Mouse (Mus musculus) adrenal gland, postnatal 4 days (tissue): ENCODE data around the gene Pdia4. TPM values are rescaled to one million over a fixed set of nuclear protein-coding genes. Genes with fewer than 3 reads are reported as not detected.
"Not testable (repeated sequence)": the region's sequence is repeated elsewhere in the genome, so short reads cannot be mapped to it uniquely, and the experiment has no call there.

ENCODE experiments used
- DNase-seq, 2 experiments: peaks; one replicate each; pipeline ENCODE4 v3.0.0; 2021 to 2022; ENCODE audit warnings: low spot score in 2 of 2, mixed read lengths in 2 of 2
- microRNA-seq: library from miRNA; unstranded; fragments of <30 nt; microRNA quantifications from one replicate; pipeline ENCODE4 v1.2.0, GENCODE M21; 2021
- total RNA-seq, 2 experiments: library from RNA; stranded (reverse); gene quantifications; 2 replicates each; pipeline ENCODE4 v1.2.3; 2021

Pdia4 gene
- total RNA-seq, 2 experiments from 2014 or later, result 115 to 130 TPM

- DNase-seq, result not testable (repeated sequence)
Measured at GRCm38 (mm10) chr6:47767355-47767754, 45.9 kb downstream of the Pdia4 start.

DNA sequence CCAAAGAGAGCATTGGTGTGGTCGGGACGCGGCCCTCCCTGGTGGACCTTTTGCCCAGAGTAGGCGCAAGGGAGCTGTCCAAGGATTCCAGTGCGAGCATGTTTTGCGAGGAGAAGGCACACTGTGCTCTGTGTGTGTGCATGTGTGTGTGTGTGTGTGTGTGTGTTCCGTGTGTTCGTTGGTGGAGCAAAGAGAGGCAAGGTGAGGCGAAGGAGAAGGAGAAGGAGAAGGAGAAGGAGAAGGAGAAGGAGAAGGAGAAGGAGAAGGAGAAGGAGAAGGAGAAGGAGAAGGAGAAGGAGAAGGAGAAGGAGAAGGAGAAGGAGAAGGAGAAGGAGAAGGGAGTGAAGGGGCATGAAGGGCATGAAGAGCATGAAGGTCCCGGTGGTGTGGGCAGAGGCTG, 50.5 kb downstream of the Pdia4 start:
- DNase-seq, result not testable (repeated sequence)

- DNase-seq, result not testable (repeated sequence)
Measured at GRCm38 (mm10) chr6:47759406-47759805, 53.8 kb downstream of the Pdia4 start.

GRCm38 (mm10) chr6:47757849-47758248, 55.4 kb downstream of the Pdia4 start:
- DNase-seq, result not testable (repeated sequence)

GRCm38 (mm10) chr6:47757429-47757828, 55.8 kb downstream of the Pdia4 start:
- DNase-seq, result not testable (repeated sequence)

GRCm38 (mm10) chr6:47753144-47753543, 60.1 kb downstream of the Pdia4 start:
- not testable (repeated sequence) for DNase-seq

- peak; percentile 59 to 64 for DNase-seq
Measured at GRCm38 (mm10) chr6:47748306-47748705, 64.9 kb downstream of the Pdia4 start.

DNA sequence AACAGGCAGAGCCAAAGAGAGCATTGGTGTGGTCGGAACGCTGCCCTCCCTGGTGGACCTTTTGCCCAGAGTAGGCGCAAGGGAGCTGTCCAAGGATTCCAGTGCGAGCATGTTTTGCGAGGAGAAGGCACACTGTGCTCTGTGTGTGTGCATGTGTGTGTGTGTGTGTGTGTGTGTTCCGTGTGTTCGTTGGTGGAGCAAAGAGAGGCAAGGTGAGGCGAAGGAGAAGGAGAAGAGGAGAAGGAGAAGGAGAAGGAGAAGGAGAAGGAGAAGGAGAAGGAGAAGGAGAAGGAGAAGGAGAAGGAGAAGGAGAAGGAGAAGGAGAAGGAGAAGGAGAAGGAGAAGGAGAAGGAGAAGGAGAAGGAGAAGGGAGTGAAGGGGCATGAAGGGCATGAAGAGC, 65.3 kb downstream of the Pdia4 start:
- DNase-seq, result not testable (repeated sequence)

Small RNAs within 50 kb of the gene (microRNA-seq; reads per million reads assigned to microRNA genes)
- gene Mir704, result not detected

Other genes with a start within 250 kb of the Pdia4 start
- 10 to 100 TPM; 51.2 to 59.1 TPM for gene Ezh2, start 218.1 kb downstream of the Pdia4 start, total RNA-seq
- gene Zfp786, start 17.4 kb upstream of the Pdia4 start, total RNA-seq, result 1 to 10 TPM; 2.1 to 2.7 TPM
- gene Zfp398, start 22.2 kb upstream of the Pdia4 start, total RNA-seq, result 10 to 100 TPM; 16.7 to 18.0 TPM
- 10 to 100 TPM; 19.7 to 19.8 TPM for gene Zfp282, start 63.8 kb upstream of the Pdia4 start, total RNA-seq
- 10 to 100 TPM; 26.6 to 26.8 TPM for gene Zfp212, start 107.0 kb upstream of the Pdia4 start, total RNA-seq
- gene Zfp956, start 140.0 kb upstream of the Pdia4 start, total RNA-seq, result 10 to 100 TPM; 16.3 to 19.0 TPM
- gene Zfp777, start 235.5 kb upstream of the Pdia4 start, total RNA-seq, result 10 to 100 TPM; 43.3 to 44.0 TPM